Mouse (Mus musculus): Measurements from ENCODE around the gene Ssmem1.

- TF ChIP-seq CTCF (conservative IDR thresholded peaks at IDR 0.05 in 1 of 2, IDR thresholded peaks at IDR 0.05 in 1 of 2; ENCODE audit: low read depth in 2 of 2, low read length in 2 of 2): no peak
- TF ChIP-seq POLR2A (IDR thresholded peaks at IDR 0.05; ENCODE audit: low read depth, low read length): no peak
- TF ChIP-seq RCOR1 (conservative IDR thresholded peaks at IDR 0.05; ENCODE audit: low read depth, low read length): no peak
- TF ChIP-seq JUN (IDR thresholded peaks at IDR 0.05; ENCODE audit: insufficient read depth, low read depth, low read length): no peak
- TF ChIP-seq ELF1 (IDR thresholded peaks at IDR 0.05; ENCODE audit: low read depth, low read length): no peak
- TF ChIP-seq ZNF384 (IDR thresholded peaks at IDR 0.05; ENCODE audit: low read depth, low read length): no peak
- no peak for TF ChIP-seq KAT2A (IDR thresholded peaks at IDR 0.05; ENCODE audit: insufficient replicate concordance, low read length)
- no peak for TF ChIP-seq MEF2A (IDR thresholded peaks at IDR 0.05; ENCODE audit: borderline replicate concordance, low read depth, low read length)
- no peak for TF ChIP-seq CHD1 (IDR thresholded peaks at IDR 0.05; ENCODE audit: low read depth, low read length)
- no peak for TF ChIP-seq E2F4 (IDR thresholded peaks at IDR 0.05; ENCODE audit: insufficient replicate concordance, low read depth, low read length)
- no peak for TF ChIP-seq ZC3H11A (IDR thresholded peaks at IDR 0.05; ENCODE audit: low read depth, low read length)
- TF ChIP-seq MXI1 (IDR thresholded peaks at IDR 0.05; ENCODE audit: low read depth, low read length): no peak
- TF ChIP-seq CHD2 (IDR thresholded peaks at IDR 0.05; ENCODE audit: low read length): no peak
Measured at GRCm38 (mm10) chr6:30551193-30551515, 41.5 kb downstream of the Ssmem1 start.

Data from CH12.LX (cell line).